Comparison of ENCODE assay signal across 9 mouse cellular contexts in the genomic region with DNA sequence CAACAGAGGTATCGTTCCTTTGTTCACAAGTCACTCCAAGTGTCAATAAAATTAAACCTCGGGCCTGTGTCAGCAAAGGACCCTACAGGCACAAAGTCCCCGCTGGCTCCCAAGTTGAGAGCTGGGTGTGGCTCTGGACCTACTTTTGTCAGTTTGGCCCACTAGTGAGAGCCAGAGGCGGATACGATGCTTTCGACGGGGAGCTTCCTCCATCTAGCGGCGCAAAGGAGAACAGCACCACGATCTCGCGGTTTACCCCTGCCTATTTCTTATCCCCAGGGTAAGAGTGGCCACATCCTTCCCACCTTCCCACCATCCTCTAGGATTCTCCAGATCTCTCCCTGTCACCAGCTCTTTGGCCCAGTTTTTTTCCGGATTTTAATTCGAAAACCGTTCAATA. TPM values are rescaled to one million over a fixed set of nuclear protein-coding genes. Genes with fewer than 3 reads are reported as not detected.
DNase-seq lines count a peak whose midpoint lies in the region; ATAC-seq and TF ChIP-seq lines count a peak whose summit lies in the region.
"Had no signal": no experiment of that assay in that cellular context is flagged by ENCODE, and none has a peak within 500 bp of the region (broad histone marks: within the 10 kb centered on the region; RNA-seq: fewer than 3 reads in every experiment).

No protein-coding gene starts in this region.

- TF ChIP-seq CTCF in E14TG2a.4 (conservative IDR thresholded peaks at IDR 0.05; ENCODE audit: low read length) = peak; percentile 80
- peak; percentile 98 for TF ChIP-seq CTCF in brain, embryonic 14.5 days (IDR thresholded peaks at IDR 0.05; ENCODE audit: borderline replicate concordance, extremely low read depth, insufficient read depth, insufficient read length)
- TF ChIP-seq CTCF in liver, postnatal 0 days (IDR thresholded peaks at IDR 0.05; ENCODE audit: low read depth) = peak; percentile 87

- H3K27ac ChIP-seq in forebrain, embryonic 11.5 days (ENCODE audit: low read depth, low read length) = no peak overlapping the region
- H3K27ac ChIP-seq in liver, postnatal 0 days (ENCODE audit: low read depth) = no peak overlapping the region
- no peak overlapping the region for H3K27ac ChIP-seq in neural tube, embryonic 15.5 days (replicated peaks)

- ATAC-seq in forebrain, embryonic 11.5 days (replicated peaks; ENCODE audit: low FRiP score) = 0 out of 2 replicates have a peak, but pooled peaks have one; percentile 42
- no peak for ATAC-seq in liver, postnatal 0 days
- ATAC-seq in neural tube, embryonic 15.5 days (ENCODE audit: low FRiP score) = peak; percentile 70; the same call in 1 of the 2 replicates

- peak; percentile 73 for DNase-seq in brain, embryonic 14.5 days (ENCODE audit: low read depth)
- DNase-seq in forebrain, embryonic 11.5 days (ENCODE audit: low spot score) = peak; percentile 86
- peak; percentile 64 to 80 for DNase-seq in heart, postnatal 14 days
- DNase-seq in kidney, postnatal 36 days = peak; percentile 45 to 77
- peak; percentile 62 for DNase-seq in liver, postnatal 0 days
- peak; percentile 39 for DNase-seq in thymus, postnatal 0 days (ENCODE audit: low spot score)

- no peak overlapping the region for H3K9ac ChIP-seq in forebrain, embryonic 11.5 days (ENCODE audit: low read length)
- no peak overlapping the region for H3K9ac ChIP-seq in liver, postnatal 0 days (replicated peaks)
- no peak overlapping the region for H3K9ac ChIP-seq in neural tube, embryonic 15.5 days (replicated peaks)

- no peaks in the 10 kb centered on the region for H3K36me3 ChIP-seq in E14TG2a.4 (ENCODE audit: insufficient read depth, low read length)
- H3K36me3 ChIP-seq in forebrain, embryonic 11.5 days (ENCODE audit: control insufficient read depth, insufficient read depth, low read length) = no peaks in the 10 kb centered on the region
- no peaks in the 10 kb centered on the region for H3K36me3 ChIP-seq in liver, postnatal 0 days (replicated peaks; ENCODE audit: insufficient read depth, low read length)
- no peaks in the 10 kb centered on the region for H3K36me3 ChIP-seq in neural tube, embryonic 15.5 days

- intact Hi-C loops in heart, postnatal 14 days (cut with DNase I) = loop anchor here (1.0 kb wide), 1 partner anchor 438 kb away; no protein-coding TSS in a partner anchor

- H3K4me3 ChIP-seq in E14TG2a.4 (replicated peaks; ENCODE audit: low read length) = no peak overlapping the region
- H3K4me3 ChIP-seq in forebrain, embryonic 11.5 days (ENCODE audit: low read depth, low read length) = no peak overlapping the region
- H3K4me3 ChIP-seq in liver, postnatal 0 days (ENCODE audit: low read depth, low read length) = no peak overlapping the region
- no peak overlapping the region for H3K4me3 ChIP-seq in neural tube, embryonic 15.5 days (replicated peaks)
- H3K4me3 ChIP-seq: erythroblast, embryonic 14.5 days had no signal

- no peak for TF ChIP-seq EP300 in liver, postnatal 0 days (IDR thresholded peaks at IDR 0.05; ENCODE audit: low read depth)

- H3K27me3 ChIP-seq in E14TG2a.4 (ENCODE audit: insufficient read depth, low read length) = no peaks in the 10 kb centered on the region
- no peaks in the 10 kb centered on the region for H3K27me3 ChIP-seq in forebrain, embryonic 11.5 days (ENCODE audit: control insufficient read depth, insufficient read depth, low read length)
- 0 out of 2 replicates have a peak, but pooled peaks cover 5% of the 10 kb centered on the region for H3K27me3 ChIP-seq in liver, postnatal 0 days (ENCODE audit: insufficient read depth, low read length)
- H3K27me3 ChIP-seq in neural tube, embryonic 15.5 days (replicated peaks) = peaks cover 8% of the 10 kb centered on the region; the same call in 1 of the 2 replicates

- TF ChIP-seq POLR2A in brain, embryonic 14.5 days (IDR thresholded peaks at IDR 0.05; ENCODE audit: borderline replicate concordance, extremely low read depth, insufficient read depth, insufficient read length, poor library complexity, severe bottlenecking) = no peak

- 7% methylated on average over 15 of the region's 15 CpGs for WGBS in forebrain, embryonic 11.5 days
- WGBS in liver, postnatal 0 days (ENCODE audit: insufficient replicate concordance) = 5% methylated on average over 15 of the region's 15 CpGs
- 6% methylated on average over 15 of the region's 15 CpGs for WGBS in neural tube, embryonic 15.5 days

- no peaks in the 10 kb centered on the region for H3K9me3 ChIP-seq in E14TG2a.4 (ENCODE audit: low read length)
- H3K9me3 ChIP-seq in forebrain, embryonic 11.5 days (ENCODE audit: control insufficient read depth, low read length) = no peaks in the 10 kb centered on the region
- H3K9me3 ChIP-seq in liver, postnatal 0 days (ENCODE audit: low read length) = no peaks in the 10 kb centered on the region
- no peaks in the 10 kb centered on the region for H3K9me3 ChIP-seq in neural tube, embryonic 15.5 days (replicated peaks)

- H3K4me2 ChIP-seq in forebrain, embryonic 11.5 days (ENCODE audit: low read depth, low read length, severe bottlenecking) = no peak overlapping the region
- H3K4me2 ChIP-seq in liver, postnatal 0 days (ENCODE audit: low read depth, low read length) = no peak overlapping the region
- H3K4me2 ChIP-seq in neural tube, embryonic 15.5 days = no peak overlapping the region

- H3K4me1 ChIP-seq in E14TG2a.4 (replicated peaks; ENCODE audit: low read depth, low read length) = peaks cover 11% of the 10 kb centered on the region
- no peaks in the 10 kb centered on the region for H3K4me1 ChIP-seq in forebrain, embryonic 11.5 days (replicated peaks; ENCODE audit: control insufficient read depth, insufficient read depth, low read length)
- no peaks in the 10 kb centered on the region for H3K4me1 ChIP-seq in liver, postnatal 0 days (ENCODE audit: insufficient read depth)
- no peaks in the 10 kb centered on the region for H3K4me1 ChIP-seq in neural tube, embryonic 15.5 days

RNA-seq across cellular contexts. Expression of a gene that starts 15.1 kb away (rescaled TPM):
- 0.07 TPM in 1 of 2 replicates, not detected in the other for polyA plus RNA-seq in brain, embryonic 14.5 days (2012; rRNA removed)
- polyA plus RNA-seq in forebrain, embryonic 11.5 days (2014; fragmentation: Nextera tagmentation; extraction: Ambion mirVana) = not detected in 2 replicates
- not detected for total RNA-seq in heart, postnatal 14 days (2021)
- not detected in 2 replicates for polyA plus RNA-seq in liver, postnatal 0 days (2015; fragmentation: Nextera tagmentation; extraction: Ambion mirVana)
- polyA plus RNA-seq in neural tube, embryonic 15.5 days (2015; fragmentation: Nextera tagmentation; extraction: Ambion mirVana) = 0.09 and 0.13 TPM in 2 replicates
- not detected in 2 replicates for polyA plus RNA-seq in thymus, postnatal 0 days (2015; fragmentation: Nextera tagmentation; extraction: Ambion mirVana)
- polyA plus RNA-seq: erythroblast, embryonic 14.5 days had no signal

RNA-seq across cellular contexts. Expression of a gene that starts 35.5 kb away (rescaled TPM):
- 0.67 and 3.4 TPM in 2 replicates for polyA plus RNA-seq in brain, embryonic 14.5 days (2012; rRNA removed)
- 2.8 and 5.5 TPM in 2 replicates for polyA plus RNA-seq in forebrain, embryonic 11.5 days (2014; fragmentation: Nextera tagmentation; extraction: Ambion mirVana)
- total RNA-seq in heart, postnatal 14 days (2021) = under 1 TPM in 1 of 2 experiments, not detected in 1; 0.48 TPM
- 0.05 TPM in 1 of 2 replicates, not detected in the other for polyA plus RNA-seq in liver, postnatal 0 days (2015; fragmentation: Nextera tagmentation; extraction: Ambion mirVana)
- 0.14 TPM in 1 of 2 replicates, not detected in the other for polyA plus RNA-seq in neural tube, embryonic 15.5 days (2015; fragmentation: Nextera tagmentation; extraction: Ambion mirVana)
- 0.40 and 0.48 TPM in 2 replicates for polyA plus RNA-seq in thymus, postnatal 0 days (2015; fragmentation: Nextera tagmentation; extraction: Ambion mirVana)
- polyA plus RNA-seq: erythroblast, embryonic 14.5 days had no signal
